Mouse (Mus musculus): Measurements from ENCODE around the gene Entpd6.

DNA sequence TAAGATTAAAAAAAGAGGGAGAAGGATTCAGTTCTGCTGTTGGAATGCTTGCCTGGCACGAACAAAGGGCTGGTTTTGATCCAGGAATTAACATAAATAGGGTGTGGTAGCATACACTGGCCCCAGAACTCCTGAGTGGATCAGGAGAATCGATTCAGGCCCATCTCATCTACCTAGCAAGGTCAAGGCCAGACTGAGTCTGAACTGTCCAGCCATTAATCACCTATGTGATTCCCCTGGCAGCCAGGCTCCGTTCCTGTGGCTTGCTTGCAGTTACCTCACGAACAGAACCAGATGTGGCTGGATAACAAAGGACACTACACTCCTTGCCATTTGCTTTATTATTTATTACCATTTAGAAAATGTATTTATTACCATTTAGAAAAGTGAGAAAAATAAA, 44.5 kb downstream of the Entpd6 start:
- TF ChIP-seq CTCF (IDR thresholded peaks at IDR 0.05; ENCODE audit: borderline replicate concordance, insufficient read depth, low read depth, low read length): no peak
- TF ChIP-seq POLR2A (IDR thresholded peaks at IDR 0.05; ENCODE audit: borderline replicate concordance, insufficient read depth, low read length): no peak
